Mouse (Mus musculus): ENCODE results near the gene Hist1h4a. TPM values are rescaled to one million over a fixed set of nuclear protein-coding genes. Genes with fewer than 3 reads are reported as not detected.
"Not testable (repeated sequence)": the region's sequence is repeated elsewhere in the genome, so short reads cannot be mapped to it uniquely, and the experiment has no call there.

The Hist1h4a gene
- polyA plus RNA-seq (2012; rRNA removed): 13.1 and 21.1 TPM in 2 replicates

GRCm38 (mm10) chr13:23760972-23761864 lies at the start of gene Hist1h4a:
Hist1h4a (minus strand) TSS chr13:23761230.
- peak; percentile 88 for DNase-seq (ENCODE audit: low read depth, low spot score)
- 1% methylated on average over 68 of the region's 72 CpGs for WGBS

GRCm38 (mm10) chr13:23806422-23807052 lies 45.5 kb upstream of the Hist1h4a start, which contains the start of gene Slc17a2:
Slc17a2 (plus strand) TSS chr13:23806993.
- 35% methylated on average over 15 of the region's 15 CpGs for WGBS
- DNase-seq (ENCODE audit: low read depth, low spot score): peak; percentile 43

GRCm38 (mm10) chr13:23804532-23804931 lies 43.5 kb upstream of the Hist1h4a start:
- peak; percentile 43 for DNase-seq (ENCODE audit: low read depth, low spot score)
- 37% methylated on average over 2 of the region's 2 CpGs for WGBS

GRCm38 (mm10) chr13:23799405-23799804 lies 38.4 kb upstream of the Hist1h4a start:
- 63% methylated on average over 5 of the region's 5 CpGs for WGBS
- DNase-seq (ENCODE audit: low read depth, low spot score): no peak

GRCm38 (mm10) chr13:23792520-23792919 lies 31.5 kb upstream of the Hist1h4a start:
- DNase-seq (ENCODE audit: low read depth, low spot score): peak; percentile 40
- 32% methylated on average over 2 of the region's 2 CpGs for WGBS

GRCm38 (mm10) chr13:23779025-23779424 lies 18.0 kb upstream of the Hist1h4a start:
- WGBS: 55% methylated on average over 4 of the region's 4 CpGs
- no peak for DNase-seq (ENCODE audit: low read depth, low spot score)

GRCm38 (mm10) chr13:23778339-23778738 lies 17.3 kb upstream of the Hist1h4a start:
- no peak for DNase-seq (ENCODE audit: low read depth, low spot score)
- WGBS: 92% methylated on average over 7 of the region's 7 CpGs

GRCm38 (mm10) chr13:23772561-23773313 lies 11.7 kb upstream of the Hist1h4a start:
- DNase-seq (ENCODE audit: low read depth, low spot score): no peak
- WGBS: 41% methylated on average over 21 of the region's 21 CpGs

- DNase-seq (ENCODE audit: low read depth, low spot score): not testable (repeated sequence)
- WGBS: 93% methylated on average over 2 of the region's 2 CpGs
Measured at GRCm38 (mm10) chr13:23769613-23770012, 8.6 kb upstream of the Hist1h4a start, which contains the start of gene Trim38. Trim38 (plus strand) TSS chr13:23769913.

GRCm38 (mm10) chr13:23768834-23769397 lies 7.9 kb upstream of the Hist1h4a start:
- no peak for DNase-seq (ENCODE audit: low read depth, low spot score)
- WGBS: 48% methylated on average over 5 of the region's 5 CpGs

GRCm38 (mm10) chr13:23766772-23767171 lies 5.7 kb upstream of the Hist1h4a start:
- DNase-seq (ENCODE audit: low read depth, low spot score): no peak

GRCm38 (mm10) chr13:23765172-23765513 lies 4.1 kb upstream of the Hist1h4a start:
- WGBS: 92% methylated on average over 1 of the region's 1 CpGs
- DNase-seq (ENCODE audit: low read depth, low spot score): no peak

- DNase-seq (ENCODE audit: low read depth, low spot score): no peak
- WGBS: 61% methylated on average over 12 of the region's 12 CpGs
Measured at GRCm38 (mm10) chr13:23764324-23765171, 3.5 kb upstream of the Hist1h4a start.

- DNase-seq (ENCODE audit: low read depth, low spot score): no peak
- WGBS: 6% methylated on average over 34 of the region's 34 CpGs
Measured at GRCm38 (mm10) chr13:23763586-23764323, 2.7 kb upstream of the Hist1h4a start, which contains the start of gene Hist1h1a. Hist1h1a (plus strand) TSS chr13:23763666.

GRCm38 (mm10) chr13:23763242-23763585 lies 2.2 kb upstream of the Hist1h4a start:
- no peak for DNase-seq (ENCODE audit: low read depth, low spot score)
- under 1% methylated on average over 10 of the region's 10 CpGs for WGBS

- under 1% methylated on average over 32 of the region's 52 CpGs for WGBS
- not testable (repeated sequence) for DNase-seq (ENCODE audit: low read depth, low spot score)
Measured at GRCm38 (mm10) chr13:23761871-23762821, 1.1 kb upstream of the Hist1h4a start, which contains the start of gene Hist1h3a. Hist1h3a (minus strand) TSS chr13:23762386.
